Mouse (Mus musculus): ENCODE measurements at regions not wholly inside any gene's neighbourhood (a gene's known extent, or its start where the extent isn't known, plus 50 kb on each side); places are given as distances from the start of the nearest gene placed in this dataset.

GRCm38 (mm10) chr12:69507333-69507732, 75.5 kb downstream of the Vcpkmt start:
- no peak for TF ChIP-seq GATA1 (IDR thresholded peaks at IDR 0.05; ENCODE audit: low read length)
- TF ChIP-seq TAL1 (IDR thresholded peaks at IDR 0.05; ENCODE audit: low read length), result no peak
